8 mouse cellular contexts compared by ENCODE assay signal in the genomic region with DNA sequence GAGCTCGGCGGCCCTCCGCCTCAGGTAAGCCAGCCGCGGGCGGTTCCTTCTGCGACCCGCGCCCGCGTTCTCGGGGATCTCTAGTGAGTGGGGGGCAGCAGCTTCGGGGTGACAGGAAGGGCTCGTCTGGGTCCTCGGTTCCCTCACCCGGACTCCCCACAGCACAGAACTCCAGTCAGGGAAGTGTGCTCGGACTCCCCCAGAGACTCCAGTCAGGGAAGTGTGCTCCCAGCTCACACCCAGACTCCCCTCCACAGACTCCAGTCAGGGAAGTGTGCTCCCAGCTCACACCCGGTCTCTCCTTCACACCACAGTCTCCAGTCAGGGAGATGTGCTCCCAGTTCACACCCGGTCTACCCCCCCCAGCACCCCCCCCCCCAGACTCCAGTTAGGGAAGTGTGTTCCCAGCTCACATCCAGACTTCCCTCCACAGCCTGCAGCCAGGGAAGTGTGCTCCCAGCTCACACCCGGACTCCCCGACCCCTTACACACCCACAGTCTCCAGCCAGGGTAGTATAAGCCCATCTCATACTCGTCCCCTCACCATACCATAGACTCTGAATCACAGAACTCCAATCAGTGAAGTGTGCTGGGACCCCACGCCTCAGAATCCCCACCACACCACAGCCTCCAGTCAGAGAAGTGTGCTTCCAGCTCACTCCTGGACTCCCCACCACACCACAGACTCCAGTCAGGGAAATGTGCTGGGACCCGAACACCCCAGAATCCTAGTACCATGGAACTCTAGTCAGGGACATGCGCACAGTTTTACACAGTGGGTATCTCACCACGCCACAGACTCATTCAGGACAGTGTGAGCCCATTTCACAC. TPM values are rescaled to one million over a fixed set of nuclear protein-coding genes. Genes with fewer than 3 reads are reported as not detected.
DNase-seq lines count a peak whose midpoint lies in the region; ATAC-seq and TF ChIP-seq lines count a peak whose summit lies in the region.

No protein-coding gene starts in this region.

- H3K9ac ChIP-seq in hindbrain, embryonic 15.5 days, result peak overlapping the region; percentile 74
- peak overlapping the region; percentile 69 for H3K9ac ChIP-seq in midbrain, embryonic 13.5 days (replicated peaks)

- peak overlapping the region; percentile 86 for H3K4me2 ChIP-seq in hindbrain, embryonic 15.5 days
- H3K4me2 ChIP-seq in midbrain, embryonic 13.5 days (replicated peaks), result peak overlapping the region; percentile 73

- H3K9me3 ChIP-seq in hindbrain, embryonic 15.5 days, result no peaks in the 10 kb centered on the region
- H3K9me3 ChIP-seq in midbrain, embryonic 13.5 days, result no peaks in the 10 kb centered on the region

- 9% methylated on average over 26 of the region's 26 CpGs for WGBS in lung, adult 2 months
- WGBS in hindbrain, embryonic 15.5 days, result 8% methylated on average over 20 of the region's 26 CpGs
- WGBS in midbrain, embryonic 13.5 days, result 9% methylated on average over 26 of the region's 26 CpGs

- peak; percentile 68 for ATAC-seq in hindbrain, embryonic 15.5 days (ENCODE audit: low FRiP score, low read depth)
- peak; percentile 81 for ATAC-seq in midbrain, embryonic 13.5 days

- no peak for TF ChIP-seq CTCF in lung, adult 2 months (IDR thresholded peaks at IDR 0.05; ENCODE audit: insufficient read depth, low read length)
- TF ChIP-seq CTCF in bone marrow macrophage, adult 2 months (IDR thresholded peaks at IDR 0.05; ENCODE audit: low read depth, low read length), result no peak; the same call in 1 of the 2 replicates

- intact Hi-C loops in left cerebral cortex, postnatal 36 days (cut with DNase I), result no loop called here

- H3K4me1 ChIP-seq in lung, adult 2 months (ENCODE audit: control insufficient read depth, insufficient read depth, low read length), result peaks cover 15% of the 10 kb centered on the region
- peaks cover 34% of the 10 kb centered on the region for H3K4me1 ChIP-seq in bone marrow macrophage, adult 2 months (ENCODE audit: control insufficient read depth, insufficient read depth, low read length)
- peaks cover 7% of the 10 kb centered on the region for H3K4me1 ChIP-seq in hindbrain, embryonic 15.5 days (replicated peaks)
- peaks cover 19% of the 10 kb centered on the region for H3K4me1 ChIP-seq in midbrain, embryonic 13.5 days (replicated peaks)

- H3K36me3 ChIP-seq in hindbrain, embryonic 15.5 days, result no peaks in the 10 kb centered on the region
- H3K36me3 ChIP-seq in midbrain, embryonic 13.5 days, result no peaks in the 10 kb centered on the region

- peak overlapping the region; percentile 87 for H3K4me3 ChIP-seq in lung, adult 2 months (replicated peaks; ENCODE audit: extremely low read depth, low read depth, low read length)
- H3K4me3 ChIP-seq in bone marrow macrophage, adult 2 months (ENCODE audit: insufficient read depth, low read length), result peak overlapping the region; percentile 73
- H3K4me3 ChIP-seq in hindbrain, embryonic 15.5 days, result peak overlapping the region; percentile 84
- H3K4me3 ChIP-seq in midbrain, embryonic 13.5 days (replicated peaks), result peak overlapping the region; percentile 72

- H3K27me3 ChIP-seq in hindbrain, embryonic 15.5 days, result no peaks in the 10 kb centered on the region; the same call in 1 of the 2 replicates
- 0 out of 2 replicates have a peak, but pooled peaks cover 5% of the 10 kb centered on the region for H3K27me3 ChIP-seq in midbrain, embryonic 13.5 days

- DNase-seq in lung, adult 2 months, result peak; percentile 34
- no peak for DNase-seq in lung, postnatal 10 days
- no peak for DNase-seq in urinary bladder, postnatal 36 days (ENCODE audit: low spot score in 2 of 2)
- DNase-seq in left cerebral cortex, postnatal 36 days (ENCODE audit: low spot score in 2 of 2), result no peak
- no peak for DNase-seq in cerebellum, adult 9-10 months

- peak overlapping the region; percentile 21 for H3K27ac ChIP-seq in bone marrow macrophage, adult 2 months (ENCODE audit: insufficient read depth, low read depth, low read length)
- H3K27ac ChIP-seq in hindbrain, embryonic 15.5 days (replicated peaks), result peak overlapping the region; percentile 61; the same call in 1 of the 2 replicates
- no peak overlapping the region for H3K27ac ChIP-seq in midbrain, embryonic 13.5 days

- TF ChIP-seq POLR2A in lung, adult 2 months (IDR thresholded peaks at IDR 0.05; ENCODE audit: borderline replicate concordance, extremely low read depth, low read depth, low read length), result no peak
- no peak for TF ChIP-seq POLR2A in bone marrow macrophage, adult 2 months (IDR thresholded peaks at IDR 0.05; ENCODE audit: borderline replicate concordance, low read depth, low read length)

RNA-seq across cellular contexts. Expression of a gene that starts 0.6 kb away (rescaled TPM):
- 26.1 and 35.1 TPM in 2 replicates for polyA plus RNA-seq in lung, adult 2 months (2012; rRNA removed)
- 30.9 and 31.2 TPM in 2 replicates for polyA plus RNA-seq in bone marrow macrophage, adult 2 months (2012; ENCODE audit: insufficient read depth, insufficient read length, missing spikeins)
- 12.8 and 17.6 TPM in 2 replicates for polyA plus RNA-seq in hindbrain, embryonic 15.5 days (2015; fragmentation: Nextera tagmentation; extraction: Ambion mirVana)
- 14.2 and 15.3 TPM in 2 replicates for polyA plus RNA-seq in midbrain, embryonic 13.5 days (2015; fragmentation: Nextera tagmentation; extraction: Ambion mirVana)
- 10 to 100 TPM; 47.8 to 63.8 TPM for total RNA-seq in left cerebral cortex, postnatal 36 days (2021)

RNA-seq across cellular contexts. Expression of a gene that starts 39.0 kb away (rescaled TPM):
- 0.12 TPM in 1 of 2 replicates, not detected in the other for polyA plus RNA-seq in lung, adult 2 months (2012; rRNA removed)
- not detected in 2 replicates for polyA plus RNA-seq in bone marrow macrophage, adult 2 months (2012; ENCODE audit: insufficient read depth, insufficient read length, missing spikeins)
- polyA plus RNA-seq in hindbrain, embryonic 15.5 days (2015; fragmentation: Nextera tagmentation; extraction: Ambion mirVana), result not detected in 2 replicates
- polyA plus RNA-seq in midbrain, embryonic 13.5 days (2015; fragmentation: Nextera tagmentation; extraction: Ambion mirVana), result not detected in 2 replicates
- total RNA-seq in left cerebral cortex, postnatal 36 days (2021), result not detected
